Mouse (Mus musculus): ENCODE data around the gene Zbtb12.

- TF ChIP-seq CTCF (conservative IDR thresholded peaks at IDR 0.05; ENCODE audit: low read length) (no peak), POU5F1 (IDR thresholded peaks at IDR 0.05; ENCODE audit: borderline replicate concordance, low read length) (no peak)
These were observed at the start of gene Zbtb12 for GRCm38 (mm10) chr17:34879336-34879879.
